Mouse (Mus musculus) neutrophil, adult 65 days (primary cell): Measurements from ENCODE around the gene 9330161L09Rik. TPM values are rescaled to one million over a fixed set of nuclear protein-coding genes. Genes with fewer than 3 reads are reported as not detected.

Experiments
- total RNA-seq: library from RNA; stranded (reverse); gene quantifications from 2 replicates; pipeline ENCODE4 v1.2.4, GENCODE M21; 2023

9330161L09Rik gene
- 4.9 and 5.0 TPM in 2 replicates for total RNA-seq

DNA sequence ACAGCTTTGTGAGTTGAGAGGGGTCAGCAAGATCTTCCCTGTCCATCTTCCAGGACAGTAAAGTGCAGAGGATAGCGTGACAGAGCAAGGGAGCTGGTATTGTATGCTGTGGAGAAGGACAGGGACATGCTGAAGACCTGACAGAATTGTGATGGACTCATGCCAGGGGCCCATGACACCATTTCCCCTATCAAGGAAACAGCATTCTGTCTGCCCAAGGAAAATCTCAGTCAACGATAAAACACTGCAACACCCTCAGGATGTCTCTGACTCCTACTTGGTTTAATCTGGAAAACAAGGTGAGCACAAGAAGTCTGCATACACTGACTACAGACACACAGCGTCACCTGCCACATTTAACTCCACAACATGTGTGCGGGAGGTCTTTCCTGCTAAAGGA lies at the start of gene 9330161L09Rik:
9330161L09Rik (minus strand) TSS at position 101 of the 400 bp plus-strand sequence.

DNA sequence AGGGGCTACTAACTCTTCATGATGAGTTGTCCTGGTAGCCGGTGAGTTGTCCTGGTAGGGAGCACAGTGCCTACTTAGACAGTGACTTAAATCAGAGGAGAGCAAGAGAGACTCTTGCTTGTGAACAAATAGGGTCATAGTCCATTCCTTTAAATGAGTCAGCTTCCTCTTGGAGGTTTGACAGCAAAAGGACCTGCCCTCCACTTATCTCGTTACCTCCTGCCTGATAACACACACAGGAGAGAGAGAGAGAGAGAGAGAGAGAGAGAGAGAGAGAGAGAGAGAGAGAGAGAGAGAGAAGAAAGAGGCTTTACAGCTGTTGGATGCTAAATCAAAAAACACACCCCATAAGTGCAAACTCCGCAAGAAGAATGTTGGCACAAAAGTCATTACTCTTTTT lies 49.5 kb upstream of the 9330161L09Rik start, which contains the start of gene Ifi27l2b:
Ifi27l2b (minus strand) TSS at position 84 of the 400 bp plus-strand sequence.

DNA sequence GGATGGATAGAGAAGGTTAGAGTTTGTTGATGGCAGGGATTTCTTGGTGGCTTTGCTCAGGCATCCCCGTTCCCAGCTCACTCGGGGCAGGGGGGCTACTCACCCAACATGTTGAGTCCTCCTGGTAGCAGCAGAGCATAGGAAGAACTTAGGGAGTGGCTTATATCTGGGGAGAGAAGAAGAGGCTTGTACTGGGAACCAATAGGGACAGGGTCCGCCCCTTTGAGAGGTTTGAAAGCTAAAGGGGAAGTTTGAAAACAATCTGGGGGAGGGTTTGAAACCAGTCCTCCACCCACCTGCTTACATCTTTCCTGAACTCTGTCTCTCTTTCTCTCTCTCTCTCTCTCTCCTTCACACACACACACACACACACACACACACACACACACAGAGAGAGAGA lies 35.9 kb upstream of the 9330161L09Rik start, which contains the start of gene Ifi27l2a:
Ifi27l2a (minus strand) TSS at position 157 of the 400 bp plus-strand sequence.

DNA sequence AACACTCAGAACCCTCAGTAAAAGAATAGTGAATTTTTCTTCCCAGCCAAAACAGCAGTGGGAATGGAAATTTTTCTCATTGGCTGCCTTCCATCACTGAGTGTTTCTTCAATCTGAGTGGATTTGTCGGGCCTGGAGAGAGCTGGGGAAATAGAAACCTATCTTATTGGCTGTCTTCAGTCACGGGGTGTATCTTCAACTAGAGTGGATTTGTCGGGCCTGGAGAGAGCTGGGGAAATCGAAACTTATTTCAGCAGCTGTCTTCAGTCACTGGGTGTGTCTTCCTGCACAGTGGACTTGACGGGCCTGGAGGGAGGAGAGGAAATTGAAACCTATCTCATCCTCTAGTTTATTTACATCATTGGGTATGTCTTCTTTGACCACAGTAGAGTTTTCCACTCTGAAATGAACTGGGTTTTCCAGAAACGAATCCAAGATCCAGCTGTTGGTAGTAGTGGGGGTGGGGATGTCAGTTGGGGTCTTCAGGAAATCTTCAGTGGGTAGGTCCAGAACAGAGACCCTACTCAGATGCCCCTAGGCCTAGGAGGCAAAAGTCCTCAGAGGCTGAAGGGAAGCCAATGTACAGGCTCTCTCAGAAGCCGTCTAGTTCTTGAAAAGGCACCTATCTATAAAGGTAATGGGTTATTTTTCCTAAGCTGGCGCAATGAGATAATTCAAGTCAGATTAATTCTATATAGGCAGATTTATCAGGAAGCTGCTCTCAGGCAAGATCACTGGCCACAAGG lies 26.5 kb upstream of the 9330161L09Rik start, which contains the start of gene Ifi27:
Ifi27 (plus strand) TSS at position 226 of the 746 bp plus-strand sequence.

DNA sequence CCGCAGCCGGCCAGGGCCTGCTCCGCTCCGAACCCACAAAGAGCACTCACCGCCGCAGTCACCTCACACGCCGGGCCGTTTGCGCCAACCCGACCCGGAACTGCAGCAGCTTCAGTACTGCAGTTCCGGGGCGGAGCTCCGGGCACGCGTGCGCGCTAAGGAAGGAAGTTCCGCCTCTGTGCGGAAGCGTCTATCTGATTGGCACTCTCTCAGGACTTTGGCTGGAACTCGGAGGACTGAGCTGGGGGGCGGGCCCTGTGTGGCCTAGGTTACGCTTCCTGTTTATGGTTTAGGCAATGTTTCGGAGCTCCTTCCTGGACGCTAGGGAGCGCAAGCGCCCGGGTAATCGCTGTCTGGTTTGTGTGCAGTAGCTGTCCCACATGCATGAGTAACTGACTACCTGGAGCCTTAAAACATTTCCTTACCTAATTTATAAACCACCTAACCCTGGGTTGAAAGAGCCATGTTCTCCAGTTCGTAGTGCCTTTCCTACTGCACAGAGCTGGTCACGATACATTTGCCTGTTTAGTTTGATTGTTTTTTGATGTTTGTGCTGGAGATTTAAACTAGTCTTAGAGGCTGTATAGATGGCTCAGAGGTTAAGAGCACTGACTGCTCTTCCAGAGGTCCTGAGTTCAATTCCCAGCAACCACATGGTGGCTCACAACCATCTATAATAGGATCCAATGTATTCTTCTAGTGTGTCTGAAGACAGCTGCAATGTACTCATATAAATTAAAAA lies 18.3 kb upstream of the 9330161L09Rik start, which contains the start of gene Ddx24:
Ddx24 (minus strand) TSS at position 102 of the 742 bp plus-strand sequence.

DNA sequence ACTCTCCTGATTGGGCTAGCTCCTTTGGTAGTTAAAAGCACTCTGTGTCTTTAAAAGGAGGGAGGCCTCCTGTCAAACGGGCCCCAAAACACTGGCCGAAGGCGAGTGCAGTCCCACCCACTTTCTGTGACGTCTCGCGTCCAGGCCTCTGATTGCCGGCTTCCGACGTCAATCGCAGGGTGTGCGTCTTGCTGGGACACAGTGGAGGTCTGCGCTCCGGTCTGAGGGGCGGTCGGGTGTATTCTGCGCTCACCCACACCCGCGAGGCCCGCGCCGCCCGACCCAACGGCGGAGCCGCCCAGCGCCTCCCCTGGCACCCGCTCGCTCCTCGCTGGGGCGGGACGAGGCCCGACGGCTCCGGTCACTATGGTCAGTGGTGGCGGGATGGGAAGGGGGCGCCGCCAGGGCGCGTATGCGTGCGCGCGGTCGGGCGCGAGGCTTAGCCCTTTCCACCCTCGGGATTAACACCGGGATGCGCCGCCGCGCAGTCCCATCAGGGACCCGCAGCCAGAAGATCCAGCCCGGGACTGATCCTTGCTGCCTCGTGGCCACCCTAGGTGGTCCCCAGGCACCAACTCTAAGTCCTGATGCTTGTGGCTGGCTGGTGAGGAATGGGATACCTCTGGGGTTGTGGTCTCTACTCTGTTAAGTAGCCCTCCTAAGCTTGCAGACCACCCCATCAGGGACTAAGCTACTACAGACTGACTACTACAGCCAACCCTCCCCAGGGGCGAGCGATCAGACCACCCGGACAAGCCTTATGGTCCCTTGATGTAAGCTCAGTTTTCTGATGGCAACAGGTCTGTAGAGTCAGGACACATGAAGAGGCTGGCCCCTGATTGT lies 18.9 kb downstream of the 9330161L09Rik start, which contains the start of gene Otub2:
Otub2 (plus strand) TSS at position 178 of the 843 bp plus-strand sequence.

Other genes with a start within 250 kb of the 9330161L09Rik start
- gene Prima1, start 165.7 kb downstream of the 9330161L09Rik start, total RNA-seq = not detected in 2 replicates
- not detected in 2 replicates for gene Fam181a, start 96.8 kb downstream of the 9330161L09Rik start, total RNA-seq
- 0.16 TPM in 1 of 2 replicates, not detected in the other for gene Asb2, start 51.8 kb downstream of the 9330161L09Rik start, total RNA-seq
- 0.82 and 0.85 TPM in 2 replicates for gene Otub2, start 19.1 kb downstream of the 9330161L09Rik start, total RNA-seq
- gene Ddx24, start 18.0 kb upstream of the 9330161L09Rik start, total RNA-seq = 79.5 and 108 TPM in 2 replicates
- 81.2 and 96.7 TPM in 2 replicates for gene Ifi27, start 26.4 kb upstream of the 9330161L09Rik start, total RNA-seq
- gene Ifi27l2a, start 35.9 kb upstream of the 9330161L09Rik start, total RNA-seq = 51.4 and 140 TPM in 2 replicates
- gene Ifi27l2b, start 49.4 kb upstream of the 9330161L09Rik start, total RNA-seq = not detected in 2 replicates
- 0.44 TPM in 1 of 2 replicates, not detected in the other for gene Ppp4r4, start 124.5 kb upstream of the 9330161L09Rik start, total RNA-seq
- gene Serpina10, start 223.6 kb upstream of the 9330161L09Rik start, total RNA-seq = 0.13 TPM in 1 of 2 replicates, not detected in the other
- gene Serpina6, start 249.4 kb upstream of the 9330161L09Rik start, total RNA-seq = not detected in 2 replicates